Mouse (Mus musculus) brain, embryonic 14.5 days (tissue): ENCODE results near the gene Krt82. TPM values are rescaled to one million over a fixed set of nuclear protein-coding genes. Genes with fewer than 3 reads are reported as not detected.
A peak's percentile ranks its signal among the peaks of the same experiment; 100 is the strongest.

Experiments
- DNase-seq: peaks from one replicate; pipeline ENCODE4 v3.0.0-alpha.2; 2011; ENCODE audit warnings: low read depth
- CTCF ChIP-seq: fragments of 200-500 bp; IDR thresholded peaks from 2 replicates; pipeline ENCODE4 v1.5.1; 2012; ENCODE audit warnings: inconsistent platforms, mild to moderate bottlenecking, moderate library complexity, borderline replicate concordance; ENCODE audit not compliant: insufficient read depth, insufficient read length; ENCODE audit errors: extremely low read depth
- POLR2A ChIP-seq: fragments of 200-500 bp; IDR thresholded peaks from 2 replicates; pipeline ENCODE4 v1.6.1; 2012; ENCODE audit warnings: mild to moderate bottlenecking, inconsistent platforms, borderline replicate concordance; ENCODE audit not compliant: poor library complexity, insufficient read depth, insufficient read length, severe bottlenecking; ENCODE audit errors: extremely low read depth
- polyA plus RNA-seq: library from polyadenylated mRNA; depleted of rRNA; stranded (reverse); fragments of >200 nt; gene quantifications from 2 replicates; pipeline ENCODE4 v1.2.3, GENCODE M21; 2012; rRNA removed

Krt82 gene
- polyA plus RNA-seq, 1 experiment: not detected

GRCm38 (mm10) chr15:101506896-101507758 is 43.3 kb downstream of the Krt82 start:
- TF ChIP-seq POLR2A: no peak
- no peak for TF ChIP-seq CTCF
- DNase-seq: no peak

GRCm38 (mm10) chr15:101497181-101497580 is 53.3 kb downstream of the Krt82 start:
- TF ChIP-seq POLR2A: no peak
- peak; percentile 42; the same call in 1 of the 2 replicates for TF ChIP-seq CTCF
- peak; percentile 12 for DNase-seq

- TF ChIP-seq CTCF (no peak), POLR2A (no peak)
Measured at GRCm38 (mm10) chr15:101495266-101495665, 55.2 kb downstream of the Krt82 start.

DNA sequence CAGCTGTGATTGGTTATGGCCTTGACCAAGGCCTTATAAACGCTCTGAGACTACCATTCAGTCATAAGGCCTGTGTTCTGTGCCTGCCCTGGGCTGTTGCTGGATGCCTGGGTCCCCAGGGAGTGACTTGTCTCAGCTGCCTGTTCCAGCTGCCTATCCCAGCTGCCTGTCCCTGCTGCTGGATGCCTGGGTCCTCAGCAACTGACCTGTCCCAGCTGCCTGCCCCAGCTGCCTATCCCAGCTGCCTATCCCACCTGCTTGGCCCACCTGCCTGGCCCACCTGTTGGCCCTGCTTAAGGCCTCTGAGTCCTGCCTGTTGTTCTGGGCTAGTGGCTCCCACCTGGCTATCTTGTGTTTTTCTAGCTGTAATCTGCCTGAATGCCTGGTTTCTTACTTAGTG is 56.3 kb downstream of the Krt82 start:
- DNase-seq: no peak
- no peak for TF ChIP-seq POLR2A
- TF ChIP-seq CTCF: no peak

More at GRCm38 (mm10) chr15:101495266-101495665, 55.2 kb downstream of the Krt82 start:
- DNase-seq: no peak

- no peak for TF ChIP-seq POLR2A
- no peak for TF ChIP-seq CTCF
Measured at GRCm38 (mm10) chr15:101493713-101494112, 56.8 kb downstream of the Krt82 start.

GRCm38 (mm10) chr15:101492718-101493117 is 57.7 kb downstream of the Krt82 start:
- DNase-seq: no peak
- no peak for TF ChIP-seq CTCF
- TF ChIP-seq POLR2A: no peak

More at GRCm38 (mm10) chr15:101493713-101494112, 56.8 kb downstream of the Krt82 start:
- DNase-seq: no peak

- no peak for TF ChIP-seq CTCF
- peak; percentile 31 for DNase-seq
Measured at GRCm38 (mm10) chr15:101491431-101491830, 59.0 kb downstream of the Krt82 start, which contains the start of gene Krt83. Gene Krt83 (minus strand): TSS chr15:101491512.

Other genes with a start within 250 kb of the Krt82 start
- 0.19 and 0.22 TPM in 2 replicates for gene Krt80, start 180.5 kb downstream of the Krt82 start, polyA plus RNA-seq
- gene Krt7, start 139.6 kb downstream of the Krt82 start, polyA plus RNA-seq: 1.4 and 4.1 TPM in 2 replicates
- 0.11 and 0.18 TPM in 2 replicates for gene Krt87, start 111.9 kb downstream of the Krt82 start, polyA plus RNA-seq
- gene Krt88, start 102.9 kb downstream of the Krt82 start, polyA plus RNA-seq: not detected in 2 replicates
- gene Krt81, start 86.9 kb downstream of the Krt82 start, polyA plus RNA-seq: not detected in 2 replicates
- 0.08 TPM in 1 of 2 replicates, not detected in the other for gene Krt86, start 77.2 kb downstream of the Krt82 start, polyA plus RNA-seq
- not detected in 2 replicates for gene Krt83, start 59.2 kb downstream of the Krt82 start, polyA plus RNA-seq
- gene Gm49425, start 33.4 kb downstream of the Krt82 start, polyA plus RNA-seq: not detected in 2 replicates
- gene Krt84, start 17.8 kb downstream of the Krt82 start, polyA plus RNA-seq: not detected in 2 replicates
- gene Krt90, start 12.3 kb upstream of the Krt82 start, polyA plus RNA-seq: 0.10 and 0.11 TPM in 2 replicates
- 0.06 and 0.07 TPM in 2 replicates for gene Krt75, start 23.2 kb upstream of the Krt82 start, polyA plus RNA-seq
- gene Gm5414, start 77.5 kb upstream of the Krt82 start, polyA plus RNA-seq: not detected in 2 replicates
- not detected in 2 replicates for gene Gm5478, start 96.7 kb upstream of the Krt82 start, polyA plus RNA-seq
- gene Krt6b, start 129.6 kb upstream of the Krt82 start, polyA plus RNA-seq: not detected in 2 replicates
- gene Krt6a, start 143.6 kb upstream of the Krt82 start, polyA plus RNA-seq: 0.29 and 0.57 TPM in 2 replicates
- gene Krt5, start 162.2 kb upstream of the Krt82 start, polyA plus RNA-seq: 33.7 and 53.0 TPM in 2 replicates
- 0.09 and 0.18 TPM in 2 replicates for gene Krt71, start 192.4 kb upstream of the Krt82 start, polyA plus RNA-seq
- 0.04 and 0.08 TPM in 2 replicates for gene Krt72, start 235.8 kb upstream of the Krt82 start, polyA plus RNA-seq